In the genomic region with DNA sequence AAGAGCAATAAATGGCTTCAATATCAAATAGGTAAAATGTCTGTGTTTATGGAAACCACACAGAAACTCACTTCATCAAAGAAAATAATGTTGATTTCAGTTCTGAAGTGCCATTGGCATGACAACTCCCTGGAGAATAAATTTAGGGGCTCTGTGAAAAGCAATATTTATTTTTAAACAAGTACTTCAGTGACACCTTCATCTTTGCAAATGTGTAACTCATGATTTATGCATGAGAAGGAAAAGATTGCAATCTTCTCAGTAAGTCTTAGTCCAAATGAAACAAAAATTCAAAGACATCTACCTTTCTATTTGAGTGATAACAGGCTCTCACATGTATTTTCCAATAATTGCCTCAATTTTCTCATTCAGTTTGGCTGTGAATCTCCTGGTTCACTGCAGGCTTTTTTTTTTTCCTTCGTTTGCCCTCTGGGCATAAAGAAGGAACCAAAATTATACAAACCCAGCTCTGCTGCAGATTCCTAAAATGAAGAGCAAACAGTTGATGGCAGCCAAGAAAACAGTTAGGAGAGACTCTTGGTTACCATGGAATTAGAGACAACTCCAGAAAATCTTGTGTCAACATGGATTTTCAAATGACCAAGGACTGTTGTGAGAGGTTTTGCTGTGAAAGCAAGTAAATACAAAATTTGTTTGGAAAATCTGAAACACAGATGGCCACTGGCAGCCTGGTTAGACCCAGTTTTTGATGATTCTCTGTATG, we compare ENCODE assay signal across 15 mouse cellular contexts.
DNase-seq lines count a peak whose midpoint lies in the region.
"Had no signal": no experiment of that assay in that cellular context is flagged by ENCODE, and none has a peak within 500 bp of the region (broad histone marks: within the 10 kb centered on the region; RNA-seq: fewer than 3 reads in every experiment).

No protein-coding gene starts in this region.

- intact Hi-C loops in left cerebral cortex, postnatal 25 days (cut with DNase I): no loop called here

- peak; percentile 17 to 41 for DNase-seq in frontal cortex, adult 2 months (ENCODE audit: extremely low spot score in 1 of 2, low spot score in 1 of 2)
- no peak for DNase-seq in frontal cortex, postnatal 10 days (ENCODE audit: low spot score in 2 of 2)
- DNase-seq in left cerebral cortex, postnatal 25 days (ENCODE audit: low spot score in 2 of 2): peak; percentile 5 to 68
- no peak for DNase-seq in left cerebral cortex, adult 18-20 months (ENCODE audit: low spot score in 2 of 2)
- peak; percentile 52 for DNase-seq in brain, adult 2 months (ENCODE audit: low read depth, low spot score)
- peak; percentile 43 for DNase-seq in brain, embryonic 18.5 days (ENCODE audit: low read depth, low spot score)
- DNase-seq in c-Kit-positive CD71-positive TER-119-positive erythroid progenitor cells, embryonic 14.5 days (ENCODE audit: low spot score): no peak
- DNase-seq: adrenal gland, adult 8-10 months; cerebellum, adult 9-10 months; heart, postnatal 36 days; kidney, adult 2 months; kidney, postnatal 10 days; liver, postnatal 0 days; lung, postnatal 14 days; thymus, postnatal 25 days had no signal

Comparison
In these comparisons a context has a peak if more than half of its experiments do, and no peak if none do; other contexts are left out.
1. DNase-seq: peak in frontal cortex, adult 2 months (2 of 2), left cerebral cortex, postnatal 25 days (2 of 2), brain, adult 2 months (single experiment) and brain, embryonic 18.5 days (single experiment); none in frontal cortex, postnatal 10 days (0 of 2), left cerebral cortex, adult 18-20 months (0 of 2) and c-Kit-positive CD71-positive TER-119-positive erythroid progenitor cells, embryonic 14.5 days (single experiment).